Mouse (Mus musculus) heart, embryonic 13.5 days (tissue): ENCODE data around the gene Ptpro. TPM values are rescaled to one million over a fixed set of nuclear protein-coding genes. Genes with fewer than 3 reads are reported as not detected.

Experiments used
- ATAC-seq: fragments of 200-750 bp; cut with Nextera tagmentation; 2 replicates; pipeline ENCODE4 v1.8.0; 2017; ENCODE audit warnings: moderate TSS enrichment; ENCODE audit not compliant: insufficient number of reproducible peaks, low FRiP score, low TSS enrichment; ENCODE audit errors: extremely low read depth
- H3K27ac ChIP-seq: fragments of 300-500 bp; sonication (generic); replicated peaks from 2 replicates; pipeline ENCODE4 v1.5.1; 2015; ENCODE audit warnings: moderate library complexity, mild to moderate bottlenecking, inconsistent platforms
- H3K27me3 ChIP-seq: fragments of 300-500 bp; sonication (generic); replicated peaks from 2 replicates; pipeline ENCODE4 v1.6.1; 2015; ENCODE audit warnings: mild to moderate bottlenecking, inconsistent platforms
- H3K36me3 ChIP-seq: fragments of 300-500 bp; sonication (generic); 2 replicates; pipeline ENCODE4 v1.6.1; 2015; ENCODE audit warnings: mild to moderate bottlenecking, inconsistent platforms
- H3K4me1 ChIP-seq: fragments of 300-500 bp; sonication (generic); 2 replicates; pipeline ENCODE4 v1.6.1; 2015; ENCODE audit warnings: inconsistent platforms
- H3K4me2 ChIP-seq: fragments of 300-500 bp; sonication (generic); 2 replicates; pipeline ENCODE4 v1.6.1; 2015; ENCODE audit warnings: inconsistent platforms, mild to moderate bottlenecking, moderate library complexity
- H3K4me3 ChIP-seq: fragments of 300-500 bp; sonication (generic); 2 replicates; pipeline ENCODE4 v1.5.1; 2015; ENCODE audit warnings: moderate library complexity, mild to moderate bottlenecking, inconsistent platforms
- H3K9ac ChIP-seq: fragments of 300-500 bp; sonication (generic); 2 replicates; pipeline ENCODE4 v1.6.1; 2015; ENCODE audit warnings: inconsistent platforms, mild to moderate bottlenecking, moderate library complexity
- H3K9me3 ChIP-seq: fragments of 300-500 bp; sonication (generic); 2 replicates; pipeline ENCODE4 v1.6.1; 2016; ENCODE audit warnings: inconsistent platforms
- WGBS: fragments of 180-500 bp; shearing (Covaris S2); methylation state at CpG from one replicate; pipeline ENCODE4 v1.1.7; 2015; ENCODE audit warnings: mixed read lengths; 5-methylcytosine and 5-hydroxymethylcytosine counted together
- polyA plus RNA-seq: library from polyadenylated mRNA; unstranded; fragments of >200 nt; fragmentation: Nextera tagmentation; extraction: Ambion mirVana; gene quantifications from 2 replicates; pipeline ENCODE4 v1.2.1, GENCODE M21; 2015

Gene Ptpro
- 2.2 and 2.8 TPM in 2 replicates for polyA plus RNA-seq

DNA sequence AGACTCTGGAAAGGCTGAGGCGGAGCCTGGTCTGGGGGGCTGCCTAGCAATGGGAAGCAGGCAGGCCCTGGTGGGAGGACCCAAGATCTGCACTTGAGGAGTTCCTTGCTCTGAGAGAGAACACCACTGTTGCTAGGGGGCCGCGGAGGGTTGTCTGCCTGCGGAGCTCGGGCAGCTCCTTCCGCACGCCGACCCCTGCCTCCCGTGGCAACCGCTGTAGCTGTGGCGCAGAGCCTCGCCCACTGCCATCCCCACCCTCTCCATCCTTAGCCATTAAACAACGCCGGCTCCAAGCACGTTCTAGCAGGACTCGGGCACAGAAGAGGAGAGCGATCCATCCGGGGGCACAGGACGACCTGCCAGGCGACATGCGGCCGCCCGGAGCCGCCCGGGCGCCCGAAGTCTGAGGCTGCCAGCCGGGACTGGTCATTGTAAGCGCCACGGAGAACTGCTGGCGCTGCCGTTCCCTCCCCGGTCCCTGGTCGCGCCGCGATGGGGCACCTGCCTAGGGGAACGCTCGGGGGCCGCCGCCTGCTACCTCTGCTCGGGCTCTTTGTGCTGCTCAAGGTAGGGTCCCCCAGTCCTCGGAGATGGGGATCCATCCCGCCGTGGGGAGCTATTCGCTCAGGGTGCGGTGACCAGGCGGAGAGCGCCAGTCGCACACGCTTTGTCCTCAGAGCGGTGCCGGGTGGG, at the start of gene Ptpro:
Ptpro (plus strand) TSS at position 126 of the 693 bp plus-strand sequence.
- peak within 1 kb of the TSS; percentile 60 for H3K9ac ChIP-seq
- ATAC-seq = no peak
- H3K27me3 ChIP-seq = peaks cover 41% of the 10 kb centered on the region
- whole genome bisulfite sequencing = 1% methylated on average over 53 of the region's 53 CpGs
- peak within 1 kb of the TSS; percentile 79 for H3K4me2 ChIP-seq
- no peaks in the 10 kb centered on the region for H3K9me3 ChIP-seq
- H3K27ac ChIP-seq = no peak within 1 kb of the TSS
- H3K4me1 ChIP-seq = peaks cover 10% of the 10 kb centered on the region
- H3K4me3 ChIP-seq = peak within 1 kb of the TSS; percentile 56
- no peaks in the 10 kb centered on the region for H3K36me3 ChIP-seq

DNA sequence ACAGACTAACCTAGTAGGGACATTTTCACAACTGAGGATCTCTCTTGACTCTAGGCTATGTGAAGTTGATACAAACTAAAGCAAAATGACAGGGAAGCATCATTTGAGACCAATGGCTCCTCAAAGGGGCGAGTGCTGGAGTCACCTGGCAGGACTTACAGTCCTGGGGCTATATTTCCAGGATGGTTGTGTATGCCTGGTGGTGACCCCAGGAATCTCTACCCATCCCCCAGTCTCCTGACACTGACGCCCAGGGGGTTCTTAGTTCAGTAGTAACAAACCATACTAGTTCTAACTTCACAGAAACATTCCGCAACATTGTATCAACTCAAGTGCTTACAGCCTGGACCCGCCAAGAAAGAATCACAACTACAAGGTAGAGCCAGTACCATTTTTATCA, 49.5 kb upstream of the Ptpro start:
- Histone ChIP-seq H3K27me3 (no peaks in the 10 kb centered on the region), H3K36me3 (no peaks in the 10 kb centered on the region), H3K4me3 (no peak overlapping the region), H3K4me1 (no peaks in the 10 kb centered on the region), H3K4me2 (no peak overlapping the region), H3K9me3 (no peaks in the 10 kb centered on the region), H3K9ac (no peak overlapping the region), H3K27ac (no peak overlapping the region)
- WGBS = 82% methylated on average over 4 of the region's 4 CpGs
- no peak for ATAC-seq

DNA sequence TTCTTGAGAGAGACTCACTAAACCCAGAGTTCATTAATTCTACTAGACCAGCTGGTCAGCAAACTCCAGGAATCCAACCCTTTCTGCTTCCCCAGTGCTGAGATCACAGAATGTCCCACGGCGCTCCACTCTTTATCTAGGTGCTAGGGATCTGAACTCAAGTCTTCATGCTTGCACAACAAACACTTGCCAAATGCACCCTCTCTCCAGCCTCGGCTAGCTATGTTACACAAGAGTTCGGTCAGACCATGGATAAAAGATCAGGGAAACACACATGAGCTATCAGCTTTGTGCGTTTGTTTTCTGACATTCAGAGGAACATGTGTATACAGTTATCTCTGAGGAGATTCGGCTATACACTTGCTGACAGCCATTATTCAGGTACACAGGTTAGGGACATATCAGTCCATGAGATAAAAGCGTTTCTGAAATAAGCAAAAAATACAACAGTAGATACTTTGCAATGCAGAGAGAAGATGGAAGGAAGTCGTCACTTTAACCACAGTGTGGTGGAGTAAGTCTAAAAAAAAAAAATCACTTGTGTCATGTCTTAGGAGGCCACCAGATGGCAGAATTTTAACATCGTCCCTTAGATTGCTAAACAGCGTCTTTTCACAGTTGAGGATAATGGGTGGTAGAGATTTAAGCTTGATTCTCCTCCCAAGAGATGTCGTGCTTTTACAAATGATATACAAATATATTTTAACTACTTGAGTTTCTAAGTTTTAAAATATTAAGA, 46.3 kb upstream of the Ptpro start:
- no peak overlapping the region for H3K4me2 ChIP-seq
- H3K9ac ChIP-seq = no peak overlapping the region
- no peak overlapping the region for H3K27ac ChIP-seq
- H3K4me3 ChIP-seq = no peak overlapping the region
- ATAC-seq = no peak
- H3K9me3 ChIP-seq = no peaks in the 10 kb centered on the region
- H3K27me3 ChIP-seq = no peaks in the 10 kb centered on the region
- H3K36me3 ChIP-seq = no peaks in the 10 kb centered on the region
- WGBS = 48% methylated on average over 11 of the region's 11 CpGs
- peaks cover 11% of the 10 kb centered on the region; the same call in 1 of the 2 replicates for H3K4me1 ChIP-seq

DNA sequence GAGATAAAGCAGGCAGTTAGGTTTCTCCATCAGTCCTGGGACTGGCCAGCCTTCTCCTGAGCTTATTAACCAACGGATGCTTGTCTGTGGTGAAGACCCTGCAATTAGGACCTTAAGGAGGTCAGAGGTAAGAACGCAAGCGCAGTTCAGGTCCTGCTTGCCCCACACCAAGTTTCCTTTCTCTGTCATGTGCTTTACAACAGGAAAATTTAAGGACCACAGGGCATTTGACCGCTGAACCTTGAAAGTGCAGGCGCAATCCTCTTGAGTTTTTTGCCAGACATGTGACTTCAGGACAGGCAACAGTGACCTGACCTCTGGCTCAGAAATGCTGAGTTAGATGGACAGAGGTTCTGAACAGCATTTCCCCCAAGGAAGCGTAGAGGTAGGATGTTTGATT, 45.0 kb upstream of the Ptpro start:
- ATAC-seq = no peak
- Histone ChIP-seq H3K36me3 (no peaks in the 10 kb centered on the region), H3K9me3 (no peaks in the 10 kb centered on the region), H3K4me2 (no peak overlapping the region), H3K4me3 (no peak overlapping the region), H3K4me1 (peaks cover 11% of the 10 kb centered on the region; the same call in 1 of the 2 replicates), H3K9ac (no peak overlapping the region), H3K27ac (no peak overlapping the region), H3K27me3 (no peaks in the 10 kb centered on the region)
- 90% methylated on average over 6 of the region's 6 CpGs for WGBS

DNA sequence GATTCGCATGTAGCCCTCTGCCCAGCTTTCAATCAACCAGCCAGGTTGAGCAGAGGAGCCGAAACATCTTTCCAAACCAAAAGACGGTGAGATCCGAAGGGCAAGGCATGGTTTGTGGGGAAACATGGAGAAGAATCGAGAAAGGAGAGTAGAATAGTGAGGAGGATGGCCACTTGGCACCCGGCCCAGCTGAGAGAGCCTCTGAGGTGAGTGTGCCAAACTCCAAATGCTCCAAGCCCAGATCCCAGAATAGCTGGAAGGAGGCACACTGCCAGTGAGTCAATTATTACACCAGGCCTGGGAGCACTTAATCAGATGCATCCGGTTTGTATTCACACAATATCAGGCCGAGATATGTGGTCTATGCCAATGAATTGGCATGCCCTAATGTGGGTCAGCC, 42.1 kb upstream of the Ptpro start:
- Histone ChIP-seq H3K4me3 (no peak overlapping the region), H3K27me3 (no peaks in the 10 kb centered on the region), H3K36me3 (no peaks in the 10 kb centered on the region), H3K27ac (no peak overlapping the region), H3K9me3 (no peaks in the 10 kb centered on the region), H3K9ac (no peak overlapping the region), H3K4me2 (no peak overlapping the region), H3K4me1 (peaks cover 11% of the 10 kb centered on the region; the same call in 1 of the 2 replicates)
- ATAC-seq = no peak
- WGBS = 59% methylated on average over 8 of the region's 8 CpGs

DNA sequence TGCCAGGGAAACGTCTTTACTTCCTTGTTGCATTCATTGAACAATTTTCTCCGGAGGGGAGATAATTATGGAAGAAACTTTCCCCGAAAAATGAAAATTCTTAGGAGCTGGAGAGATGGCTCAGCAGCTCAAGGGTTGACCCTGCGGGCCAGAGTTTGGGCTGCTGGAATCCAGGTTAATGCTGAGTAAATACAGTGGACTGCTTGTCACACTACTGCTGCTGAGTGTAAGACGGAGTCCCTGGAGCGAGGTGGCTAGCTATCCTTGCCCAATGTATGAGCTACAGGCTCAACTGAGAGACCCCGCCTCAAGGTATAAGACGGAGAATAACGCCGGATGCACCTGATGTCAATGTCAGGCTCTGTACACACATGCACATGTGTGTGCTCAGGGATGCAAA, 41.1 kb upstream of the Ptpro start:
- no peak overlapping the region for H3K9ac ChIP-seq
- peaks cover 11% of the 10 kb centered on the region; the same call in 1 of the 2 replicates for H3K4me1 ChIP-seq
- no peaks in the 10 kb centered on the region for H3K9me3 ChIP-seq
- WGBS = 82% methylated on average over 10 of the region's 10 CpGs
- no peak for ATAC-seq
- no peak overlapping the region for H3K27ac ChIP-seq
- H3K4me3 ChIP-seq = no peak overlapping the region
- no peak overlapping the region for H3K4me2 ChIP-seq
- no peaks in the 10 kb centered on the region for H3K27me3 ChIP-seq
- no peaks in the 10 kb centered on the region for H3K36me3 ChIP-seq

DNA sequence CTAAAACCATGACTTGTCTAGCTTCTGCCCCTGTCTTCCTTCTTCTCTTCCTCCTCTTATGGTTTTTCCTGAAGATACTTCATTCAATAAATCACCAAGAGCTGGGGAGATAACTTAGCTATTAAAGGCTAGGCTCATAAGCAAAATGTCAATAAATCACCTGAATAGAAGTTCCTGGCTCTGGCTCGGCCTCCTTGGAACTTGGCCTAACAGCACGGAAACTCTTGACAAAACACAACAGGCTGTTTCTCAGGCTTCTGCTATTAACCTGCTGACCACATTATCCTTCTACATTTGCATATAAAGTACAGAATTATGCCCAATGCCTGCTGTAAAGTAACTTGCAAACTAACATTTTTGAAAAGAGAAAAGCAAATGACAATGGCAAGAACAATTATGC, 40.7 kb upstream of the Ptpro start:
- 70% methylated on average over 2 of the region's 2 CpGs for WGBS

DNA sequence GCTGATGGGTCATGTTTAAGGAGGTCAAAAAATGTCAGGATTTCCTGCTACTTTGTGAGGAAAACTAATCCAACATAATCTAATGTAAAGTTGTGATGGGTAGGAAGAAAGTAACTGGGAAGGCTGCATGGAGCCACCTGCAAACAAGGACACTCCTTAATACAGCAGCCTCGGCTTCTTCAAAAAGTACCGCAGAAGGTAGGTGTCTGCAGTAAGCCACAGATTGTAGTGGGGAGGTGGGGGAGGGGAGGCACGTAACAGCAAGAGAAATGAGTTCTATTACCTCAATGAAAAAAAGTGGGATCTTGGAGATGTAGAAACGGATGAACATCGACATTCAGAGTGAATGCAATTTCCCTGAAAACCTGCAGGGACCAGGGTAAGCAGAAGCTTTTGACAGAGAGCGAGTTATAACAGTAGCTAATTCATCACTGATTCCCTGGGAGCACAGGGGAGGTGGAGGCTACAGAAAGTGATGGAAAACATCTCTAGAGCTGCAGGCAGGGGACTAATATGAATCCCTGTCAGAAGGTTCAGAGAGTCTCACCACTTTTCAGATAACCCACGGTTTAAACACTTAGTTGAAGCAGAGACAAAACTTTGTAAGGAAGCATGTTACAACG, 34.2 kb upstream of the Ptpro start:
- H3K4me1 ChIP-seq = no peaks in the 10 kb centered on the region
- ATAC-seq = no peak
- H3K36me3 ChIP-seq = no peaks in the 10 kb centered on the region
- no peaks in the 10 kb centered on the region for H3K9me3 ChIP-seq
- H3K4me2 ChIP-seq = no peak overlapping the region
- H3K27me3 ChIP-seq = no peaks in the 10 kb centered on the region
- no peak overlapping the region for H3K9ac ChIP-seq
- WGBS = 71% methylated on average over 8 of the region's 8 CpGs
- H3K27ac ChIP-seq = no peak overlapping the region
- H3K4me3 ChIP-seq = no peak overlapping the region

More for the DNA sequence above, 40.7 kb upstream of the Ptpro start:
- Histone ChIP-seq H3K9ac (no peak overlapping the region), H3K9me3 (no peaks in the 10 kb centered on the region), H3K4me3 (no peak overlapping the region), H3K27ac (no peak overlapping the region), H3K36me3 (no peaks in the 10 kb centered on the region), H3K4me1 (peaks cover 11% of the 10 kb centered on the region; the same call in 1 of the 2 replicates), H3K27me3 (no peaks in the 10 kb centered on the region), H3K4me2 (no peak overlapping the region)
- no peak for ATAC-seq

DNA sequence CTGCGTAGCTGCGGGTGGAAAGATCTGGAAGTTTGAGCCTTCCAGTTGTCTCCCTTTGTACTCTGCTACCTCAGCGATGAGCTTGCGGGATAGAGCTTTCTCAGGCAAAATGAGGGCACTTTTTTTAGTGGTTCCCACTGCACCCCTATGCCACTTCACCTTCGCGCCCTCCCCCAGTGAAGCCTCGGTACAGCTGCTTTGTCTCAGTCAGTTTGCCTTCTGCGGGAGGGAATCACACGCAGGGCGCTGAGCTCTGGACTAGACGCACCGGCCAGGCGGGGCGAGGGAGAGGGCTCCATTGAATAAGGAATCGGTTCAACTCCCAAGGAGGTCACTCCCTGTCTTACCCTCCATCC, 746 bp downstream of the Ptpro start:
- H3K4me1 ChIP-seq = peaks cover 10% of the 10 kb centered on the region
- no peak for ATAC-seq
- peak overlapping the region; percentile 60 for H3K9ac ChIP-seq
- H3K27ac ChIP-seq = no peak overlapping the region
- H3K4me2 ChIP-seq = peak overlapping the region; percentile 79
- H3K27me3 ChIP-seq = peaks cover 41% of the 10 kb centered on the region
- H3K4me3 ChIP-seq = peak overlapping the region; percentile 56
- WGBS = under 1% methylated on average over 15 of the region's 15 CpGs
- no peaks in the 10 kb centered on the region for H3K36me3 ChIP-seq
- H3K9me3 ChIP-seq = no peaks in the 10 kb centered on the region

DNA sequence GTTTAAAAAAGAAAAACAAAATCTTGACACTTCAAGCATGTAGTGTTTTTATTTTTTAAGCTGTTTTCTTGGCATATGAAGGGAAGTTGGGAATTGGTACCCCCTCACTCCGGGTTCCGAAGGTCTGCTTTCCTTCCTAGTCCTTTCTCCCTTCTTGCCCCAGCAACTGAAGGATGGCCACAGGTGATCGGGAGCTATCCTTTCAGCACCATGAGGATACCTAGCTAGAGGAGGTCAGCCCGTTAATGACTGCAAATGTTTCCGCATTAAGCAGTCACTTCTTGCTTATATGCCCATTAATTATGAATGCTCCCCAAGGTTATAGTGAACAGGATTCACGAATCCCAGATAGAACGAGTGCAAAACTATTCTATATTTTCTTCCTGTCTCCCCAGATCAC, 1.3 kb downstream of the Ptpro start:
- H3K9me3 ChIP-seq = no peaks in the 10 kb centered on the region
- ATAC-seq = no peak
- WGBS = 10% methylated on average over 7 of the region's 7 CpGs
- no peaks in the 10 kb centered on the region for H3K36me3 ChIP-seq
- peaks cover 10% of the 10 kb centered on the region for H3K4me1 ChIP-seq
- no peak overlapping the region for H3K4me3 ChIP-seq
- H3K9ac ChIP-seq = no peak overlapping the region
- peak overlapping the region; percentile 79; the same call in 1 of the 2 replicates for H3K4me2 ChIP-seq
- H3K27me3 ChIP-seq = peaks cover 41% of the 10 kb centered on the region
- H3K27ac ChIP-seq = no peak overlapping the region

DNA sequence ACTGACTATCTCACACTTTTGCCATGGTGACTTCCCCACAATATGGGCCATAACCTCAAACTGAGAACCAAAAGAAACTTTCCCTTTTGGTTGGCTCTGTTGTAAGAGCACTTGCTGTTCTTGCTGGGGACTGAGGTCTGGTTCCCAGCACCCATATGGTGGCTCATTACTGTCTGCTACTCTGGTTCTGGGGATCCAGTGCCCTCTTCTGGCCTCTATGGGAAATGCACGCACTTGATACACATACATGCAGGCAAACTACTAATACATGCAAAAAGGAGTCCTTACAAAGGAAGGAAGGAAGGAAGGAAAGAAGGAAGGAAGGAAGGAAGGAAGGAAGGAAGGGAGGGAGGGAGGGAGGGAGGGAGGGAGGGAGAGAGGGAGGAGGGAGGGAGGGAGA, 8.9 kb downstream of the Ptpro start:
- no peak overlapping the region for H3K9ac ChIP-seq
- H3K4me1 ChIP-seq = no peaks in the 10 kb centered on the region
- WGBS = 82% methylated on average over 1 of the region's 1 CpGs
- H3K4me3 ChIP-seq = no peak overlapping the region
- no peak overlapping the region for H3K27ac ChIP-seq
- 0 out of 2 replicates have a peak, but pooled peaks cover under 1% of the 10 kb centered on the region for H3K27me3 ChIP-seq
- H3K9me3 ChIP-seq = peaks cover 5% of the 10 kb centered on the region
- H3K36me3 ChIP-seq = no peaks in the 10 kb centered on the region
- no peak for ATAC-seq
- H3K4me2 ChIP-seq = no peak overlapping the region
